Mouse (Mus musculus) liver, embryonic 14.5 days (tissue): ENCODE data around the gene Ccdc66. TPM values are rescaled to one million over a fixed set of nuclear protein-coding genes. Genes with fewer than 3 reads are reported as not detected.

ENCODE experiments used
- ATAC-seq: fragments of 200-750 bp; cut with Nextera tagmentation; 2 replicates; pipeline ENCODE4 v1.8.0; 2017; ENCODE audit warnings: moderate number of reproducible peaks, mild to moderate bottlenecking, moderate library complexity; ENCODE audit not compliant: insufficient read depth
- DNase-seq, 3 experiments: peaks; one replicate each; pipeline ENCODE4 v3.0.0-alpha.2; 2012 to 2013; ENCODE audit warnings: low read depth in 3 of 3, low spot score in 3 of 3
- H3K27ac ChIP-seq: fragments of 300-500 bp; sonication (generic); 2 replicates; pipeline ENCODE4 v1.5.1; 2014; ENCODE audit warnings: moderate library complexity, mild to moderate bottlenecking, control low read depth, inconsistent platforms
- H3K27me3 ChIP-seq: fragments of 300-500 bp; sonication (generic); 2 replicates; pipeline ENCODE4 v1.6.1; 2014; ENCODE audit warnings: mild to moderate bottlenecking, low read length, moderate library complexity; ENCODE audit not compliant: control insufficient read depth, insufficient read depth
- H3K36me3 ChIP-seq: fragments of 300-500 bp; sonication (generic); replicated peaks from 2 replicates; pipeline ENCODE4 v1.6.1; 2014; ENCODE audit warnings: low read depth; ENCODE audit not compliant: control insufficient read depth, insufficient read depth
- H3K4me1 ChIP-seq, 2 experiments: fragments of 200-500 bp in 1 of 2; fragments of 300-500 bp in 1 of 2; sonication (generic) in 1 of 2; replicated peaks; 2 replicates each; pipeline ENCODE4 v1.6.1; 2012 to 2014; ENCODE audit warnings: antibody characterized with exemption in 1 of 2, inconsistent platforms in 1 of 2, low read length in 1 of 2; ENCODE audit not compliant: control insufficient read depth in 2 of 2, insufficient read depth in 2 of 2
- H3K4me2 ChIP-seq: fragments of 300-500 bp; sonication (generic); 2 replicates; pipeline ENCODE4 v1.6.1; 2014; ENCODE audit warnings: low read depth, mild to moderate bottlenecking, control low read depth, moderate library complexity
- H3K4me3 ChIP-seq, 2 experiments: fragments of 200-500 bp in 1 of 2; fragments of 300-500 bp in 1 of 2; sonication (generic) in 1 of 2; 2 replicates each; pipeline ENCODE4 v1.5.1; 2012 to 2014; ENCODE audit warnings: low read depth in 2 of 2, low read length in 2 of 2, mild to moderate bottlenecking in 2 of 2, control low read depth in 1 of 2, inconsistent platforms in 1 of 2, moderate library complexity in 1 of 2; ENCODE audit not compliant: insufficient read depth in 1 of 2
- H3K9ac ChIP-seq: fragments of 300-500 bp; sonication (generic); replicated peaks from 2 replicates; pipeline ENCODE4 v1.6.1; 2014; ENCODE audit warnings: mild to moderate bottlenecking, control low read depth, moderate library complexity
- H3K9me3 ChIP-seq: fragments of 300-500 bp; sonication (generic); 2 replicates; pipeline ENCODE4 v1.6.1; 2016; ENCODE audit warnings: low read length, mixed read lengths; ENCODE audit not compliant: control insufficient read depth
- CTCF ChIP-seq: IDR thresholded peaks from 2 replicates; pipeline ENCODE4 v1.5.1; 2016; ENCODE audit warnings: antibody characterized with exemption, low read depth, control low read depth
- EP300 ChIP-seq: IDR thresholded peaks from 2 replicates; pipeline ENCODE4 v1.6.1; 2016; ENCODE audit warnings: antibody characterized with exemption, low read depth
- whole genome bisulfite sequencing: fragments of 180-500 bp; shearing (Covaris S2); extraction: QIAGEN DNeasy Blood & Tissue Kit; methylation state at CpG from one replicate; pipeline ENCODE4 v1.1.7; 2014; ENCODE audit not compliant: insufficient replicate concordance; 5-methylcytosine and 5-hydroxymethylcytosine counted together
- polyA plus RNA-seq, 2 experiments: library from polyadenylated mRNA; depleted of rRNA in 1 of 2; stranded (reverse) in 1 of 2; unstranded in 1 of 2; fragments of >200 nt; fragmentation: Nextera tagmentation in 1 of 2; extraction: Ambion mirVana in 1 of 2; gene quantifications; 2 replicates each; pipeline versions ENCODE4 v1.2.1 to v1.2.3; 2012 to 2014

The Ccdc66 gene
- polyA plus RNA-seq (2012; rRNA removed) (1.7 and 3.4 TPM in 2 replicates), polyA plus RNA-seq (2014; fragmentation: Nextera tagmentation; extraction: Ambion mirVana) (2.6 and 2.9 TPM in 2 replicates)

GRCm38 (mm10) chr14:27507894-27508643, at the start of gene Ccdc66:
Gene Ccdc66 (minus strand): TSS chr14:27508460.
- H3K27ac ChIP-seq = no peak within 1 kb of the TSS

GRCm38 (mm10) chr14:27543838-27544426, 35.7 kb upstream of the Ccdc66 start:
- no peaks in the 10 kb centered on the region for H3K27me3 ChIP-seq
- H3K9me3 ChIP-seq = no peaks in the 10 kb centered on the region
- no peaks in the 10 kb centered on the region for H3K36me3 ChIP-seq
- TF ChIP-seq EP300 (no peak), CTCF (no peak)
- no peak overlapping the region for H3K4me3 ChIP-seq
- ATAC-seq (no peak), DNase-seq (no peak)
- H3K27ac ChIP-seq = no peak overlapping the region
- H3K4me1 ChIP-seq = no peaks in the 10 kb centered on the region
- H3K9ac ChIP-seq = no peak overlapping the region
- no peak overlapping the region for H3K4me2 ChIP-seq
- WGBS = 65% methylated on average over 4 of the region's 4 CpGs

More at GRCm38 (mm10) chr14:27507894-27508643, at the start of gene Ccdc66:
- ATAC-seq (peak; percentile 97), DNase-seq (peak; percentile 81 to 82 (median 81))
- no peak for TF ChIP-seq CTCF
- TF ChIP-seq EP300 = no peak
- under 1% methylated on average over 51 of the region's 51 CpGs for WGBS
- Histone ChIP-seq H3K4me1 (peaks cover 4 to 8% of the 10 kb centered on the region in 2 experiments), H3K27me3 (no peaks in the 10 kb centered on the region), H3K4me3 (peak within 1 kb of the TSS; percentile 86 to 89), H3K4me2 (peak within 1 kb of the TSS; percentile 92), H3K9me3 (no peaks in the 10 kb centered on the region), H3K36me3 (no peaks in the 10 kb centered on the region), H3K9ac (peak within 1 kb of the TSS; percentile 57)

GRCm38 (mm10) chr14:27536441-27536840, 28.2 kb upstream of the Ccdc66 start:
- Histone ChIP-seq H3K27me3 (no peaks in the 10 kb centered on the region), H3K9ac (no peak overlapping the region), H3K27ac (no peak overlapping the region), H3K9me3 (no peaks in the 10 kb centered on the region), H3K4me1 (no peaks in the 10 kb centered on the region), H3K4me3 (no peak overlapping the region), H3K4me2 (no peak overlapping the region), H3K36me3 (no peaks in the 10 kb centered on the region)
- no peak for ATAC-seq
- WGBS = 52% methylated on average over 3 of the region's 3 CpGs
- no peak for TF ChIP-seq CTCF
- no peak for TF ChIP-seq EP300
- DNase-seq = no peak

- H3K27ac ChIP-seq = no peak overlapping the region
- ATAC-seq (no peak), DNase-seq (no peak)
- no peak for TF ChIP-seq EP300
- TF ChIP-seq CTCF = no peak
- no peaks in the 10 kb centered on the region for H3K4me1 ChIP-seq
- H3K9ac ChIP-seq = no peak overlapping the region
- H3K36me3 ChIP-seq = no peaks in the 10 kb centered on the region
- H3K4me3 ChIP-seq = no peak overlapping the region
- no peak overlapping the region for H3K4me2 ChIP-seq
- no peaks in the 10 kb centered on the region for H3K9me3 ChIP-seq
- H3K27me3 ChIP-seq = no peaks in the 10 kb centered on the region
Observed at GRCm38 (mm10) chr14:27524541-27524940, 16.3 kb upstream of the Ccdc66 start.

GRCm38 (mm10) chr14:27508644-27509301, 513 bp upstream of the Ccdc66 start:
- WGBS = 34% methylated on average over 15 of the region's 15 CpGs
- no peak for TF ChIP-seq EP300
- TF ChIP-seq CTCF = no peak
- Histone ChIP-seq H3K27me3 (no peaks in the 10 kb centered on the region), H3K27ac (no peak overlapping the region), H3K4me2 (peak overlapping the region; percentile 92), H3K36me3 (no peaks in the 10 kb centered on the region), H3K4me3 (peak overlapping the region; percentile 86 to 89), H3K9ac (peak overlapping the region; percentile 57), H3K4me1 (peaks cover 4 to 8% of the 10 kb centered on the region in 2 experiments), H3K9me3 (no peaks in the 10 kb centered on the region)
- ATAC-seq = peak; percentile 55
- no peak for DNase-seq
